Mouse (Mus musculus) embryonic fibroblast, embryonic 13.5 days (primary cell): ENCODE measurements around the gene Jund. TPM values are rescaled to one million over a fixed set of nuclear protein-coding genes. Genes with fewer than 3 reads are reported as not detected.

ENCODE experiments used
- H3K27ac ChIP-seq: 2 replicates; pipeline ENCODE4 v1.5.1; 2012; ENCODE audit warnings: low read length, control low read depth, inconsistent platforms; ENCODE audit not compliant: insufficient read depth
- H3K4me1 ChIP-seq: 2 replicates; pipeline ENCODE4 v1.6.1; 2011; ENCODE audit warnings: low read length; ENCODE audit not compliant: control insufficient read depth, insufficient read depth
- H3K4me3 ChIP-seq: 2 replicates; pipeline ENCODE4 v1.5.1; 2011; ENCODE audit warnings: mild to moderate bottlenecking, control low read depth, low read length; ENCODE audit not compliant: insufficient read depth
- CTCF ChIP-seq: IDR thresholded peaks from 2 replicates; pipeline ENCODE4 v1.5.1; 2011; ENCODE audit warnings: mild to moderate bottlenecking, control low read depth, low read length, moderate library complexity, borderline replicate concordance; ENCODE audit not compliant: insufficient read depth
- POLR2A ChIP-seq: IDR thresholded peaks from 2 replicates; pipeline ENCODE4 v1.6.1; 2011; ENCODE audit warnings: low read depth, mild to moderate bottlenecking, control low read depth, low read length, moderate library complexity
- polyA plus RNA-seq: library from polyadenylated mRNA; stranded (reverse); fragments of >200 nt; gene quantifications from 2 replicates; pipeline ENCODE4 v1.2.4, GENCODE M21; 2011; ENCODE audit warnings: low read depth; ENCODE audit not compliant: missing spikeins, insufficient read length

The Jund gene
- polyA plus RNA-seq, 1 experiment = 82.2 TPM

GRCm38 (mm10) chr8:70741661-70742060 lies 42.9 kb downstream of the Jund start:
- Histone ChIP-seq H3K27ac (no peak overlapping the region), H3K4me3 (no peak overlapping the region), H3K4me1 (no peaks in the 10 kb centered on the region)
- TF ChIP-seq POLR2A = no peak
- no peak for TF ChIP-seq CTCF

GRCm38 (mm10) chr8:70742176-70742575 lies 43.4 kb downstream of the Jund start:
- H3K4me1 ChIP-seq = no peaks in the 10 kb centered on the region
- no peak for TF ChIP-seq CTCF
- TF ChIP-seq POLR2A = no peak
- no peak overlapping the region for H3K27ac ChIP-seq
- H3K4me3 ChIP-seq = no peak overlapping the region

- Histone ChIP-seq H3K4me1 (no peaks in the 10 kb centered on the region), H3K4me3 (no peak overlapping the region), H3K27ac (no peak overlapping the region)
- no peak for TF ChIP-seq CTCF
- no peak for TF ChIP-seq POLR2A
Observed at GRCm38 (mm10) chr8:70742981-70743655, 44.4 kb downstream of the Jund start.

- no peak for TF ChIP-seq POLR2A
- no peaks in the 10 kb centered on the region for H3K4me1 ChIP-seq
- H3K4me3 ChIP-seq = no peak overlapping the region; the same call in 1 of the 2 replicates
- no peak overlapping the region for H3K27ac ChIP-seq
Observed at GRCm38 (mm10) chr8:70743656-70744590, 45.2 kb downstream of the Jund start.

GRCm38 (mm10) chr8:70744806-70745205 lies 46.1 kb downstream of the Jund start:
- TF ChIP-seq CTCF (no peak), POLR2A (no peak)
- no peak overlapping the region for H3K4me3 ChIP-seq

GRCm38 (mm10) chr8:70745691-70746220 lies 47.0 kb downstream of the Jund start:
- H3K27ac ChIP-seq = no peak overlapping the region
- no peaks in the 10 kb centered on the region for H3K4me1 ChIP-seq
- TF ChIP-seq POLR2A = no peak
- TF ChIP-seq CTCF = no peak
- H3K4me3 ChIP-seq = no peak overlapping the region

More at GRCm38 (mm10) chr8:70744806-70745205, 46.1 kb downstream of the Jund start:
- Histone ChIP-seq H3K27ac (no peak overlapping the region), H3K4me1 (no peaks in the 10 kb centered on the region)

GRCm38 (mm10) chr8:70746676-70747075 lies 47.9 kb downstream of the Jund start:
- no peak for TF ChIP-seq CTCF
- no peak for TF ChIP-seq POLR2A
- Histone ChIP-seq H3K4me3 (no peak overlapping the region), H3K4me1 (no peaks in the 10 kb centered on the region), H3K27ac (no peak overlapping the region)

- no peak overlapping the region for H3K27ac ChIP-seq
- 0 out of 2 replicates have a peak, but pooled peaks cover 3% of the 10 kb centered on the region for H3K4me1 ChIP-seq
- H3K4me3 ChIP-seq = no peak overlapping the region
- no peak for TF ChIP-seq POLR2A
- TF ChIP-seq CTCF = no peak
Observed at GRCm38 (mm10) chr8:70747211-70747890, 48.6 kb downstream of the Jund start.

- Histone ChIP-seq H3K27ac (no peak overlapping the region), H3K4me1 (peaks cover 4% of the 10 kb centered on the region; the same call in 1 of the 2 replicates), H3K4me3 (no peak overlapping the region)
- no peak for TF ChIP-seq POLR2A
- no peak for TF ChIP-seq CTCF
Observed at GRCm38 (mm10) chr8:70748246-70749096, 49.7 kb downstream of the Jund start.
